Mouse (Mus musculus) 416B (cell line): Measurements from ENCODE around the gene Cyp4x1.

Experiments
- DNase-seq: peaks from one replicate; pipeline ENCODE4 v3.0.0; 2011; ENCODE audit warnings: low read depth

The Cyp4x1 gene

GRCm38 (mm10) chr4:115088611-115089338, 45.3 kb downstream of the Cyp4x1 start, which contains the start of gene Pdzk1ip1:
Gene Pdzk1ip1 (plus strand): TSS chr4:115088708.
- DNase-seq = peak; percentile 72

GRCm38 (mm10) chr4:115086763-115087415, 47.2 kb downstream of the Cyp4x1 start:
- peak; percentile 77 for DNase-seq

GRCm38 (mm10) chr4:115086257-115086656, 47.8 kb downstream of the Cyp4x1 start:
- no peak for DNase-seq

GRCm38 (mm10) chr4:115085522-115086095, 48.5 kb downstream of the Cyp4x1 start:
- DNase-seq = peak; percentile 75

GRCm38 (mm10) chr4:115083031-115083430, 51.0 kb downstream of the Cyp4x1 start:
- DNase-seq = no peak

- DNase-seq = no peak
These were observed 54.2 kb downstream of the Cyp4x1 start for GRCm38 (mm10) chr4:115079821-115080349.

- DNase-seq = no peak
These were observed 54.9 kb downstream of the Cyp4x1 start for GRCm38 (mm10) chr4:115078892-115079820.

- DNase-seq = peak; percentile 84
These were observed 58.7 kb downstream of the Cyp4x1 start for GRCm38 (mm10) chr4:115075204-115075915.

- peak; percentile 87 for DNase-seq
These were observed 59.3 kb downstream of the Cyp4x1 start for GRCm38 (mm10) chr4:115074789-115075188.

- peak; percentile 61 for DNase-seq
These were observed 62.4 kb downstream of the Cyp4x1 start for GRCm38 (mm10) chr4:115071668-115072067.

- DNase-seq = peak; percentile 74
These were observed 70.4 kb downstream of the Cyp4x1 start for GRCm38 (mm10) chr4:115063518-115064239.

- peak; percentile 78 for DNase-seq
These were observed 71.1 kb downstream of the Cyp4x1 start for GRCm38 (mm10) chr4:115062875-115063517.

- peak; percentile 92 for DNase-seq
These were observed 71.6 kb downstream of the Cyp4x1 start for GRCm38 (mm10) chr4:115062540-115062874.

- DNase-seq = peak; percentile 40
These were observed 73.3 kb downstream of the Cyp4x1 start for GRCm38 (mm10) chr4:115060753-115061152.

- DNase-seq = peak; percentile 71
These were observed 74.2 kb downstream of the Cyp4x1 start for GRCm38 (mm10) chr4:115059871-115060270.

GRCm38 (mm10) chr4:115058871-115059590, 75.0 kb downstream of the Cyp4x1 start:
- peak; percentile 75 for DNase-seq

GRCm38 (mm10) chr4:115058317-115058761, 75.7 kb downstream of the Cyp4x1 start:
- peak; percentile 72 for DNase-seq

- DNase-seq = peak; percentile 76
These were observed 76.3 kb downstream of the Cyp4x1 start for GRCm38 (mm10) chr4:115057674-115058316.
